Mouse (Mus musculus) heart, adult 2 months (tissue): Measurements from ENCODE around the gene Ncbp2. TPM values are rescaled to one million over a fixed set of nuclear protein-coding genes. Genes with fewer than 3 reads are reported as not detected.

ENCODE experiments used
- DNase-seq, 2 experiments: peaks; one replicate each; pipeline ENCODE4 v3.0.0; 2021
- H3K27ac ChIP-seq: fragments of 200-600 bp; 2 replicates; pipeline ENCODE4 v1.8.1; 2022
- H3K27me3 ChIP-seq: fragments of 200-500 bp; 2 replicates; pipeline ENCODE4 v1.6.1; 2012; ENCODE audit warnings: mild to moderate bottlenecking, low read length, inconsistent platforms, mixed read lengths; ENCODE audit not compliant: control insufficient read depth, insufficient read depth
- H3K36me3 ChIP-seq: fragments of 200-500 bp; 2 replicates; pipeline ENCODE4 v1.6.1; 2012; ENCODE audit warnings: low read length, inconsistent platforms; ENCODE audit not compliant: control insufficient read depth, insufficient read depth
- H3K4me1 ChIP-seq: fragments of 200-500 bp; 2 replicates; pipeline ENCODE4 v1.6.1; 2011; ENCODE audit warnings: low read length; ENCODE audit not compliant: control insufficient read depth, insufficient read depth
- H3K4me3 ChIP-seq: fragments of 200-600 bp; 2 replicates; pipeline ENCODE4 v1.8.1; 2022
- H3K79me2 ChIP-seq: fragments of 200-500 bp; replicated peaks from 2 replicates; pipeline ENCODE4 v1.6.1; 2012; ENCODE audit warnings: mild to moderate bottlenecking, inconsistent platforms, low read length, moderate library complexity, mixed read lengths; ENCODE audit not compliant: control insufficient read depth, insufficient read depth
- H3K9ac ChIP-seq: fragments of 200-500 bp; 2 replicates; pipeline ENCODE4 v1.6.1; 2012; ENCODE audit warnings: low read depth, mild to moderate bottlenecking, control low read depth, inconsistent platforms, low read length, mixed read lengths
- CTCF ChIP-seq: fragments of 200-600 bp; IDR thresholded peaks from 2 replicates; pipeline ENCODE4 v1.8.1; 2022; ENCODE audit warnings: antibody characterized with exemption, mild to moderate bottlenecking, moderate library complexity
- EP300 ChIP-seq: fragments of 200-500 bp; IDR thresholded peaks from 2 replicates; pipeline ENCODE4 v1.6.1; 2011; ENCODE audit warnings: low read depth, low read length, control low read depth; ENCODE audit not compliant: insufficient read depth
- POLR2A ChIP-seq: fragments of 200-500 bp; IDR thresholded peaks from 2 replicates; pipeline ENCODE4 v1.6.1; 2011; ENCODE audit warnings: mild to moderate bottlenecking, low read depth, low read length, control low read depth; ENCODE audit not compliant: insufficient read depth
- WGBS: fragments of 180-500 bp; shearing (Covaris S2); methylation state at CpG from one replicate; pipeline ENCODE4 v1.1.7; 2018; 5-methylcytosine and 5-hydroxymethylcytosine counted together
- intact Hi-C: fragments of 180-260 bp; cut with DNase I; formaldehyde crosslinking; loops from one replicate; pipeline ENCODE4 v1.15.1; 2025
- polyA plus RNA-seq: library from polyadenylated mRNA; depleted of rRNA; stranded (reverse); fragments of >200 nt; gene quantifications from 2 replicates; pipeline ENCODE4 v1.2.3, GENCODE M21; 2012
- total RNA-seq, 2 experiments: library from RNA; stranded (reverse); gene quantifications; 2 replicates each; pipeline ENCODE4 v1.2.3; 2021

The Ncbp2 gene
- total and polyA plus RNA-seq, 3 experiments, result 7.9 to 25.9 (median 24.3) TPM

- no peaks in the 10 kb centered on the region for H3K79me2 ChIP-seq
- WGBS, result 70% methylated on average over 5 of the region's 5 CpGs
- DNase-seq, result no peak
- no peak overlapping the region for H3K27ac ChIP-seq
- H3K27me3 ChIP-seq, result peaks cover 4% of the 10 kb centered on the region; the same call in 1 of the 2 replicates
- no peaks in the 10 kb centered on the region for H3K4me1 ChIP-seq
- H3K36me3 ChIP-seq, result no peaks in the 10 kb centered on the region
- intact Hi-C loops, result no loop called here
- H3K9ac ChIP-seq, result no peak overlapping the region
- TF ChIP-seq EP300 (no peak), POLR2A (no peak), CTCF (no peak)
- no peak overlapping the region for H3K4me3 ChIP-seq
Measured at GRCm38 (mm10) chr16:31932255-31932654, 16.1 kb upstream of the Ncbp2 start.

- Histone ChIP-seq H3K36me3 (no peaks in the 10 kb centered on the region), H3K9ac (peak overlapping the region; percentile 80), H3K4me3 (peak overlapping the region; percentile 68), H3K27ac (peak overlapping the region; percentile 73), H3K4me1 (no peaks in the 10 kb centered on the region), H3K27me3 (peaks cover 4% of the 10 kb centered on the region; the same call in 1 of the 2 replicates), H3K79me2 (no peaks in the 10 kb centered on the region)
- under 1% methylated on average over 50 of the region's 50 CpGs for WGBS
- peak; percentile 87 to 91 for DNase-seq
- TF ChIP-seq EP300 (peak; percentile 58; the same call in 1 of the 2 replicates), POLR2A (peak; percentile 37; the same call in 1 of the 2 replicates), CTCF (0 out of 2 replicates have a peak, but pooled peaks have one; percentile 99)
- intact Hi-C loops, result no loop called here
Measured at GRCm38 (mm10) chr16:31932840-31933697, 15.2 kb upstream of the Ncbp2 start.

- intact Hi-C loops, result no loop called here
- Histone ChIP-seq H3K27ac (peak within 1 kb of the TSS; percentile 73), H3K27me3 (peaks cover 4% of the 10 kb centered on the region; the same call in 1 of the 2 replicates), H3K4me1 (no peaks in the 10 kb centered on the region), H3K79me2 (no peaks in the 10 kb centered on the region), H3K9ac (peak within 1 kb of the TSS; percentile 80), H3K36me3 (no peaks in the 10 kb centered on the region), H3K4me3 (peak within 1 kb of the TSS; percentile 68)
- DNase-seq, result peak; percentile 72 to 77
- TF ChIP-seq EP300 (no peak), CTCF (no peak), POLR2A (no peak)
- WGBS, result 15% methylated on average over 42 of the region's 42 CpGs
Measured at GRCm38 (mm10) chr16:31933751-31934549, 14.4 kb upstream of the Ncbp2 start, which contains the start of gene Pigz. Gene Pigz, plus strand, starts transcription at chr16:31933851.

- peaks cover 4% of the 10 kb centered on the region; the same call in 1 of the 2 replicates for H3K27me3 ChIP-seq
- no peak for DNase-seq
- WGBS, result 50% methylated on average over 13 of the region's 13 CpGs
- TF ChIP-seq CTCF (no peak), POLR2A (no peak), EP300 (no peak)
- no peaks in the 10 kb centered on the region for H3K4me1 ChIP-seq
- peak overlapping the region; percentile 68; the same call in 1 of the 2 replicates for H3K4me3 ChIP-seq
- no peak overlapping the region for H3K9ac ChIP-seq
- no peaks in the 10 kb centered on the region for H3K79me2 ChIP-seq
- H3K36me3 ChIP-seq, result no peaks in the 10 kb centered on the region
- intact Hi-C loops, result no loop called here
- H3K27ac ChIP-seq, result no peak overlapping the region
Measured at GRCm38 (mm10) chr16:31934550-31935010, 13.7 kb upstream of the Ncbp2 start.

GRCm38 (mm10) chr16:31935091-31935979, 13.0 kb upstream of the Ncbp2 start:
- Histone ChIP-seq H3K27me3 (peaks cover 4% of the 10 kb centered on the region; the same call in 1 of the 2 replicates), H3K4me1 (no peaks in the 10 kb centered on the region), H3K27ac (no peak overlapping the region), H3K79me2 (no peaks in the 10 kb centered on the region), H3K9ac (no peak overlapping the region), H3K4me3 (no peak overlapping the region), H3K36me3 (no peaks in the 10 kb centered on the region)
- intact Hi-C loops, result no loop called here
- peak; percentile 28 to 32 for DNase-seq
- TF ChIP-seq EP300 (no peak), POLR2A (no peak), CTCF (no peak)
- WGBS, result 10% methylated on average over 36 of the region's 36 CpGs
